Mouse (Mus musculus): ENCODE measurements around the gene H2al1b. TPM values are rescaled to one million over a fixed set of nuclear protein-coding genes. Genes with fewer than 3 reads are reported as not detected.
"Not testable (repeated sequence)": the region's sequence is repeated elsewhere in the genome, so short reads cannot be mapped to it uniquely, and the experiment has no call there.

The H2al1b gene
- not detected for polyA plus RNA-seq (2021)

GRCm38 (mm10) chrX:11302132-11302531 lies at the start of gene H2al1b:
TSS of gene H2al1b (plus strand) at chrX:11302432.
- H3K27me3 ChIP-seq; DNase-seq (ENCODE audit: low read depth, low spot score); in situ Hi-C loops (cut with MboI; ENCODE audit: low pct_unique_long_range_greater_than_20kb); POLR2A ChIA-PET; CTCF ChIA-PET; ATAC-seq: not testable (repeated sequence)

- no peak for ATAC-seq
Measured at GRCm38 (mm10) chrX:11254062-11254461, 48.2 kb upstream of the H2al1b start.

DNA sequence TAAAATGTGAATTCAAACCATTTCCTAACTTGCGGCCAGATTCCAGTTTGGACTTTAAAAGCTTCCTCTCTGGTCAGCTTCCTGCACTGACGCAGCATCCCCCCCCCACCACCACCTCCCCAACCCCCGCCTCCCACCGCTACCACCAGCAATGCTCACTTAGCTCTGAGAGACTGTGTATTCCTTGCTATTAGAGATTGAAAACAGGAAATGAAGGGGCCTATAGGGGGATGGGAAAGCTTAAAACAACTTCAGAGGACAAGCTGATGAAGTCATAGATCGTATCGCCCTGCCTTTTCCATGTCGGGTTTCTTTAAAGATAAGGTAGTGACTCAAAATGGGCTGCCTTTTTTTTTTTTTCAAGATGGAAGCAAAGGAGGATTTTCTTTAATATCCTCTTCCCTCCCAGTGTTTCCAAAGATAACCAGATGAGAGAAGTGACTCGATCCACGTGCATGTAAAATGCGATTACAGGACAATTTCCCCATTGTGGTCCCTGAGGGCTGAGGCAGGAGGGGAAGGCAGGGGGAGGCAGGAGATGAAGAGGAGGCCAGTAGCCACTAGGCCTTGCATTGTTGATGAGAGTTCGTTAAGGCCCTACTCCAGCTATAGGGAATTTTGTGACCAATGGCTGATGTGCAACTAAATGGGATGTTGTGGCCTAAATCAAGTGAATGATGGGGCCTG lies 47.6 kb upstream of the H2al1b start:
- DNase-seq (ENCODE audit: low read depth, low spot score) = no peak
- peaks cover 3% of the 10 kb centered on the region for H3K27me3 ChIP-seq
- in situ Hi-C loops (cut with MboI; ENCODE audit: low pct_unique_long_range_greater_than_20kb) = no loop called here
- ChIA-PET CTCF (no interaction called here), POLR2A (interaction anchor here (0.7 kb wide), 2 partner anchors 895 to 1193 kb away, joined by 3 read pairs; no protein-coding TSS in a partner anchor)
- ATAC-seq = no peak
- TF ChIP-seq CTCF (IDR thresholded peaks at IDR 0.05) = no peak

More at GRCm38 (mm10) chrX:11254062-11254461, 48.2 kb upstream of the H2al1b start:
- DNase-seq (ENCODE audit: low read depth, low spot score) = no peak
- H3K27me3 ChIP-seq = peaks cover 3% of the 10 kb centered on the region
- in situ Hi-C loops (cut with MboI; ENCODE audit: low pct_unique_long_range_greater_than_20kb) = no loop called here
- CTCF ChIA-PET = interaction anchor here (0.7 kb wide), 1 partner anchor 9 kb away, joined by 4 read pairs; no protein-coding TSS in a partner anchor
- TF ChIP-seq CTCF (IDR thresholded peaks at IDR 0.05) = no peak
- POLR2A ChIA-PET = interaction anchor here (0.7 kb wide), 2 partner anchors 896 to 1193 kb away, joined by 3 read pairs; no protein-coding TSS in a partner anchor

GRCm38 (mm10) chrX:11255564-11256360 lies 46.5 kb upstream of the H2al1b start:
- peaks cover 6% of the 10 kb centered on the region for H3K27me3 ChIP-seq
- in situ Hi-C loops (cut with MboI; ENCODE audit: low pct_unique_long_range_greater_than_20kb) = no loop called here
- no peak for TF ChIP-seq CTCF (IDR thresholded peaks at IDR 0.05)
- DNase-seq (ENCODE audit: low read depth, low spot score) = no peak
- ChIA-PET POLR2A (no interaction called here), CTCF (no interaction called here)
- ATAC-seq = no peak

DNA sequence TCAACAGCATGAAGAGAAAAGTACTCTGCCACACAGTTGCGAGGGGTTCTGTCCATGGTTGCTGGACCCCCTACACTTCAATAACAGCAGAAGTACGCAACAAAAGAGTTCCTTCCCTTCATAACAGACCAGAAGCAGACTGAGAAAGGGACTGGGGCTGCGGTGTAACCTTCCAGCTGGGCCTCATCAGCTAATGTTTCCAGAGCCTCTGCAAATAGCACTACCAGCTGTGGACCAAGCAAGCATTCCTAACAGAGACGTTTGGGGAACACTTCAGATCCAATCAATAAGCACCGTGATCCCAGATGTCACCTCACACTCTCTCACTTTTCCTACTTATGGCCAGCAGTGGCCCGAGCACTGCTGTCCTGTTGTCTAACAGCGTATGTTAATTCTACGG lies 37.3 kb upstream of the H2al1b start:
- TF ChIP-seq CTCF (IDR thresholded peaks at IDR 0.05) = no peak
- POLR2A ChIA-PET = no interaction called here

GRCm38 (mm10) chrX:11267791-11268190 lies 34.4 kb upstream of the H2al1b start:
- peaks cover 2% of the 10 kb centered on the region for H3K27me3 ChIP-seq
- ChIA-PET CTCF (interaction anchor here (1.6 kb wide), 1 partner anchor 10 kb away, joined by 4 read pairs; no protein-coding TSS in a partner anchor), POLR2A (no interaction called here)
- no peak for TF ChIP-seq CTCF (IDR thresholded peaks at IDR 0.05)
- DNase-seq (ENCODE audit: low read depth, low spot score) = no peak
- in situ Hi-C loops (cut with MboI; ENCODE audit: low pct_unique_long_range_greater_than_20kb) = no loop called here
- ATAC-seq = no peak

More for the DNA sequence above, 37.3 kb upstream of the H2al1b start:
- in situ Hi-C loops (cut with MboI; ENCODE audit: low pct_unique_long_range_greater_than_20kb) = no loop called here
- peaks cover 13% of the 10 kb centered on the region for H3K27me3 ChIP-seq
- ATAC-seq (no peak), DNase-seq (ENCODE audit: low read depth, low spot score) (no peak)
- CTCF ChIA-PET = no interaction called here

GRCm38 (mm10) chrX:11269074-11269473 lies 33.2 kb upstream of the H2al1b start:
- DNase-seq (ENCODE audit: low read depth, low spot score) (no peak), ATAC-seq (no peak)
- in situ Hi-C loops (cut with MboI; ENCODE audit: low pct_unique_long_range_greater_than_20kb) = no loop called here
- no peak for TF ChIP-seq CTCF (IDR thresholded peaks at IDR 0.05)
- ChIA-PET CTCF (interaction anchor here (1.6 kb wide), 1 partner anchor 9 kb away, joined by 4 read pairs; no protein-coding TSS in a partner anchor), POLR2A (no interaction called here)
- peaks cover 9% of the 10 kb centered on the region for H3K27me3 ChIP-seq

- in situ Hi-C loops (cut with MboI; ENCODE audit: low pct_unique_long_range_greater_than_20kb) = no loop called here
- DNase-seq (ENCODE audit: low read depth, low spot score) = no peak
- H3K27me3 ChIP-seq = peaks cover 18% of the 10 kb centered on the region
- ChIA-PET CTCF (no interaction called here), POLR2A (no interaction called here)
- no peak for TF ChIP-seq CTCF (IDR thresholded peaks at IDR 0.05)
- no peak for ATAC-seq
Measured at GRCm38 (mm10) chrX:11273190-11273589, 29.0 kb upstream of the H2al1b start.

GRCm38 (mm10) chrX:11277083-11277482 lies 25.1 kb upstream of the H2al1b start:
- DNase-seq (ENCODE audit: low read depth, low spot score) (no peak), ATAC-seq (no peak)
- POLR2A ChIA-PET = no interaction called here
- in situ Hi-C loops (cut with MboI; ENCODE audit: low pct_unique_long_range_greater_than_20kb) = no loop called here
- H3K27me3 ChIP-seq = peaks cover 30% of the 10 kb centered on the region
- TF ChIP-seq CTCF (IDR thresholded peaks at IDR 0.05) = no peak
- CTCF ChIA-PET = no interaction called here

GRCm38 (mm10) chrX:11280741-11281140 lies 21.5 kb upstream of the H2al1b start:
- H3K27me3 ChIP-seq = peaks cover 22% of the 10 kb centered on the region
- DNase-seq (ENCODE audit: low read depth, low spot score) (no peak), ATAC-seq (no peak)
- in situ Hi-C loops (cut with MboI; ENCODE audit: low pct_unique_long_range_greater_than_20kb) = no loop called here
- no peak for TF ChIP-seq CTCF (IDR thresholded peaks at IDR 0.05)
- POLR2A ChIA-PET = no interaction called here
- CTCF ChIA-PET = no interaction called here

- peaks cover 16% of the 10 kb centered on the region for H3K27me3 ChIP-seq
- ATAC-seq (no peak), DNase-seq (ENCODE audit: low read depth, low spot score) (no peak)
- CTCF ChIA-PET = interaction anchor here (1.1 kb wide), 1 partner anchor 8 kb away, joined by 3 read pairs; no protein-coding TSS in a partner anchor
- in situ Hi-C loops (cut with MboI; ENCODE audit: low pct_unique_long_range_greater_than_20kb) = no loop called here
- TF ChIP-seq CTCF (IDR thresholded peaks at IDR 0.05) = no peak
- POLR2A ChIA-PET = interaction anchor here (1.3 kb wide), 1 partner anchor 10 kb away, joined by 3 read pairs; no protein-coding TSS in a partner anchor
Measured at GRCm38 (mm10) chrX:11288306-11288882, 13.8 kb upstream of the H2al1b start.

Data from Patski (cell line).